Mouse (Mus musculus): ENCODE results near the gene Klhdc10.

The Klhdc10 gene

DNA sequence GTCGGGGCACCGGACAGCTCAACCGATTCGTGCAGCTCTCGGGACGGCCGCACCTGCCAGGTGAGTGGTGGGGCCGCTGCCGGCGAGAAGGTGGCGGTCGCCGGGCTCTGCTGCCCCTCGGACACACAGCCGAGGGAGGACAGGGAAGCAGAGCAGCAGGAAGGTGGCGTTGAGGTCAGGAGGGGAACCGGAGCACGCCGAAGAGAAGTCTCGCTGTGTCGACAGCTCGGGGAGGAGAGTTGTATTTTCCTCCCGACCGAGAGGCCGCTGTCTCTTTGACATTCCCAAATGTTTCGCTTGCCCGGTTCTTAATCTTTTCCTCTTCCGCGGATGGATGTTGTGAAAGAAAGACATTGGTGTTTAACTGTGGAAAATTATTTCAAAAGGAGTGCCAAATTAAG, 423 bp downstream of the Klhdc10 start:
- DNase-seq (ENCODE audit: low spot score): peak; percentile 19

DNA sequence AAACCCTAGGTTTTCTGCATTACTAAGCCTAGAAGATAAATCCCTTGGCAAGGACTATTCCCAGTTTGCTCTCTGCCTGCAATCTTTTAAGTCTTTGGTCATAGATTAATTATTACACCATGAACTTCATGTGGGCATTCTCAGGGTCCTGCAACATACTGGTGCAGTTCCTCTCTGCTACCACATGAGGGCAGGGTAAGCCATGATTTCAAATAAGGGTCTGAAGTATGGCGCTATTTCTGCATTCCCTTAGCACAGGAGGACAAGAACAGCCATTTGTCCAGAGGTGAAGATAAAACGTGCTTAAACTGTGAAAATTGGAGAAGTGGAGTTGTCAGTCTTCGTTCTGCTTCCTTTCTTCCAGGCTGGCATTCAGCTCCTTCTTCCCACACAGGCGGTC, 1.8 kb downstream of the Klhdc10 start:
- peak; percentile 27 for DNase-seq (ENCODE audit: low spot score)

DNA sequence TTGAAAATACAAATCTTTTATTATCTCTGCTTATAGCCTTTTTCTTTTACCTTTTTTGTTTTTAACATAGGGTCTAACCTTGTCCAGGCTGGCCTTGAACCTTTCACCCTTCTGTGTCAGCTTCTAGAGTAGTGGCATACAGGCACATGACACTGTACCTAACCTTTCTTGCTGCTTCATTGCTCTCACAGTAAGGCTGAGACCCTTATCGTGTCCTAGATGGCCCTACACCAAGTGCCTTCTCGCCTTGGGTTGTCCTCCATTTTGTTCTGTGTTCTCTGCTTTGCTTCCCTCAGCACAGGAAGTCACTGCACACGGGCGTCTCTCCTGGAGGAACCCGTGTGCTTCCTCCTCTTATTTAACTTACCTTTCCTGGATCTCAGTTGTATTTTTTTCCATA, 3.0 kb downstream of the Klhdc10 start:
- DNase-seq (ENCODE audit: low spot score): no peak

DNA sequence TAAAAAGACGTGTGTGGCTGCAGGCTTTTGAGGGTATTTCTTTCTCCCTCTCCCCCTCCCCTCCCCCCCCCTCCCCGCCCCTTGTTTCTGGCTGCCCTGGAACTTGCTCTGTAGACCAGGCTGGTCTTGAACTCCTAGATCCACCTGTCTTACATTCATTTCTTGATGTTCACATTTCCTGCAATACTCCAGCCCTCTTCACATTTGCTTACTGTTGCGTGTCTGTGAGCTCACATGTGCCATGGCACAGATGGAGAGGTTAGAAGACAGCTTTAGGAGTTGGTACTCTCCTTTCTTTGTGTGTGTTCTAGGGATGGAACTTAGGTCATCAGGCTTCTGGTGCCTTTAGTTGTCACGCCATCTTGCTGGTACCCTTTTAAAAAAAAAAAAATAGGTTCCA, 6.6 kb downstream of the Klhdc10 start:
- no peak for DNase-seq (ENCODE audit: low spot score)

DNA sequence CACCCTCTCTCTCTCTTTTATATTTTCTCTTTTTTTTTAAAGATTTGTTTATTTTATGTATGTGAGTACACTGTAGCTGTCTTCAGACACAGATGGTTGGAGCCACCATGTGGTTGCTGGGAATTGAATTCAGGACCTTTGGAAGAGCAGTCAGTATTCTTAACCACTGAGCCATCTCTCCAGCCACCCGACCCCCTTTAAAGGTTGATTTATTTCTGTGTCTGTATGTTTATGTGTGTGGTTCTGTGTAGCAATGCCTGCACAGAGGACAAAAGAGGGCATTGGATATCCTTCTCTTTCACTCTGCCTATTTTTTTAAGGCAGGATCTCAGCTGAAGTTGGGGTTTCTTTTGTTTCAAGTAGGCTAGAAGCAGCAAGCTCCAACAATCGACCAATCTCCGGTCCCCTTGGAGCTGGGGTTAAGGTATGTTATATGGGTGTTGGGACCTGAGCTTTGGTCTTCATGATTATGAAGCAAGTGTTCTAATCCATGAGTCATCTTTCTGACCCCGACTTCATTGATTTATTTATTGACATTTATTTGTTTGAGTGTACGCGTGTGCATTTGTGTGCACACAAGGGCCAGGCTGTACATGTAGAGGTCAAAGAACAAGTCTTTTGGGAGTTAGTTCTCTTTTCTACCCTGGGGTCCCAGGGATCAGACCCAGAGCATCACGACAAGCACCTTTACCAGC, 7.9 kb downstream of the Klhdc10 start:
- no peak for DNase-seq (ENCODE audit: low spot score)

DNA sequence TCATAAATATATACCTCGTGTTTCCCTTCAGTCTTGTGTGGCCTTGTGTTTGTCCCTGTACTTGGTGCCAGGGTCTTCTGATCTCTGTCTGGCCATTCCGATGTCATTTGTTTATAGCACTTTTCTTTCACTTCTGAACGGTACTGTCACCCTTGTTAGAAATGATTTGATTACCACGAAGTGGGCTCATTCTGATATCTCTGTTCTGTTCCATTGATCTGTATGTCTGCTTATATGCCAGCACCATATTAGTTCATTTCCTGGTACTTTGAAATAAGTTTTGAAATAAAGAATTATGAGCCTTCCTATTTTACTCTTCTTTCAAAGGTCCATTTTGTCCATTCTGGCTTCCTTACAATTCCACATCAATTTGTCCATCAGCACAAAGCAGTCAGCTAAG, 9.6 kb downstream of the Klhdc10 start:
- DNase-seq (ENCODE audit: low spot score): no peak

DNA sequence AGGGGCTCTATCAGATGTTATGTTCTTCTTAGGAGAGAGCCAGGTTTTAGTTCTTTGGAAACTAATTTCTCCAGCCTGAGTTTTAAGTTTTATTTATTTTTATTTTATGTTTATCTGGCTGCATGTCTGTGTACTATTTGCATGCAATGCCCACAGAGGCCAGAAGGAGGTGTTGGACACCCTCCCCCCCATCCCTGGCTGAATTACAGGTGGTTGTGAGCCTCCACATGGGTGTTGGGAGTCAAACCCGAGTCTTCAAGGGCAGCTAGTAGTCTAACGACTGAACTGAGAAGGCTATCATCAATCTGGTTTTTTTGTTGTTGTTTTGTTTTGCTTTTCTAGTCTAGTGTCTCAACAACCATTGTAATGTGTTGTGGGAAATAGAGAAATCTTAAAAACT, 14.5 kb downstream of the Klhdc10 start:
- DNase-seq (ENCODE audit: low spot score): no peak

DNA sequence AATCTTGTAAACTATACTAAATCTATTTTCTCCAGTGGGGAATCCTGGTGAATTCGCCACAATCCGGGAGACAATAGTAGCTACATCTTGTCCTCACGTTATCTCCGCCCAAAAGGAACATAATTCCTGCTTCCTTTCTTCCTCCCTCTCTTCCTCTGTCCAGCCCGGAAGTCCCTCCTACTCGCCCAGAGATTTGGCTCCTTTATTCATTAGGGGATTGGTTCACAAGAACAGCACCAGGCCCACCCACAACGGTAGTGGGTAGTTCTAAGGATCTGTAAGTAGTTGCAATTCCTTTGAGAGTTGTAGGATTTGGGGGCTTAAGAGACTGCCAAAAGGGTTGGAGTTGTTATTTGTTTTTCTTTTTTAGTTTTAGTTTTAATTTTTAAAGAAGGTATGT, 15.1 kb downstream of the Klhdc10 start:
- no peak for DNase-seq (ENCODE audit: low spot score)

DNA sequence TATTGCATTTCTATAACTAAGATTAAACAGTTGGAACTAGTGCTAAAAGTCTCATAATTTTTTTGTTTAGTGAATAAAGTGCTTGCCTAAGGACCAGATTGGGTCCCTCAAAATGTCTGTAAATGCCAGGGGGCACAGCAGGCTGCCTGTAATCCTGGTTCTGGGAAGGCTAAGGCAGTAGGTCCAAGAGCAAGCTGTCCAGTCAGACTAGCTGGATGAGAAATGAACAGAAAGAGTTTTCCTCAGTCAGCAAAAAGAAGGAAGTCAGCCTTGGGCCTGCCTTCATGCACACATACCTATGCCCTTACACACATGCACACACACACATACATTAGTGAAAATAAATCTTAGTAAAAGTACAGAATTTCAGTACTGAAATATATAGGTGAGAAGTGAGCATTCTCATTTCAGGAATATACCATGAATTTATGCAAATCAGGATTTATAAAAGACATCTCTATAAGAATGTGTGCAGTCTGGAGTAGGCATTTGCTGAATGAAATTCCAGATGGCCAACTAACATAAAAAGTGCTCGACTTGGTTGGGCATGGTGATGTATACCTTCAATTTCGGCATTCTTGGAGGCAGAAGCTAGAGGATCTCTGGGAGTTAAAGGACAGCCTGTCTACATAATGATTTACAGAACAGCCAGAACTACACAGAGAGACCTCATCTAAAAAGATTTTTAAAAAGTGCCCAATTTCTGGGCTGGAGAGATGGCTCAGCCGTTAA, 31.0 kb downstream of the Klhdc10 start:
- DNase-seq (ENCODE audit: low spot score): no peak

DNA sequence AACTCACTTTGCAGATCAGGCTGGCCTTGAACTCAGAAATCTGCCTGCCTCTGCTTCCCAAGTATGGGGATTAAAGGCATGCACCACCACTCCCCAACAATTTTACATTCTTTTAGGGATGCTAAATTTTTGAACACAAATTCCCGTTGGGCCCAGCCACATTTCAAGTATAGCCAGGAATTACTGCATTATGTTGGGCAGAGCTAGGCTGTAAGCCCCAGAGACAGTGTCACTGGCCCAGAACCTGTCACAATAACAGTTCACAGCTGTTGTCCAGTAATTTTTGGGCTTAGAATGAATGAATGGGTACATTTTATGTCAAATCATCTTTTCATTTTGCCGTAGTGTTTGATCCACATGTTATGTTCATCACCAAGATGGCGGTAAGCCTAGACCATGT, 34.8 kb downstream of the Klhdc10 start:
- DNase-seq (ENCODE audit: low spot score): no peak

DNA sequence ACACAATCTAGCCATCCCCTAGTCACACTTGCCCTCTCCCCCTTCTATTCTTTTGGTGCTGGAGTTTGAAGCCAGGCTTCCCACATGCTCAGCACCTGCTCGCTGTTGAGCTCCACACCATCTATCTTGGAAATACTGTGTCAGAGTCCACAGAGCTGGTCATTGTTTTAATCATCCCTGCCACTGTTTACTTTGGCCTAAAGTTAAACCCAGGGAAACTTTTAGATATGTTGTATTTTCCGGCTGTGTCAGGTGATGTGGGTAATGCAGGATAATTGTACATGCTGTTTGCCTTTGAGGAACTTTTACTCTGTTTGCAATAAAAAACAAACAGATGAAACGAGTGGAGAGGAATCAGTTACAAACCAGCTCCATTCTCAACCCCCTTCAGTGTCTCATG, 35.4 kb downstream of the Klhdc10 start:
- DNase-seq (ENCODE audit: low spot score): no peak

DNA sequence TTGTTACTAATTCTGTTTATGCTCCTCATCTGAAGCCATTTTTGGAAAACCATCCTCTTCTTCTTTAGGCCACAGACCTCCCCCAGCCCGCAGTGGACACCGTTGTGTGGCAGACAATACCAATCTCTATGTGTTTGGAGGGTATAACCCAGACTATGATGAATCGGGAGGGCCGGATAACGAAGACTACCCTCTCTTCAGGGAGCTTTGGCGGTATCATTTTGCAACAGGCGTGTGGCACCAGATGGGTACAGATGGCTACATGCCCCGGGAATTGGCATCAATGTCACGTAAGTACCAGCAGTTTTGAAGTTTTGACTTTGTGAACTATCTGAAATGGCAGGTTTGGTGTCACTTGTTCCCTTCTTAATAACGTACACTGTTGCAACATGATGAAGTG, 37.9 kb downstream of the Klhdc10 start:
- no peak for DNase-seq (ENCODE audit: low spot score)

DNA sequence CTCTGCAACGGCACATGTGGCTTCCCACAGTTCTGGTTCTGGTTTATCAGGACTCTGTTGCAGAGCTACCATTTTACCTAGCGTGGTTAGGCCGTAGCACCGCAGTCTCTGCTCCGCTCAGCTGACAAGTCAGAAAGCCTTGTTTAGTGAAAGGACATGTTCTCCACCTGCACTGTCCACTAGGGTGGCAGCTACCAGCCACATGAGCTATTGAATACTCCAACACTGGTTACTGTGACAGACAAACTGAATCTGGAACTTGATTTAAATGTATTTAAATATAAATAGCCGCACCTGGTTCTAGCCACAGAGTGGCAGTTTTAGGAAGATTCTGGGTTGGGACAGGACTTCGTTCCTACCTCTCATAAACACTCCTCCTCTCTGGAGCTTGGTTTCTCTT, 55.3 kb downstream of the Klhdc10 start:
- DNase-seq (ENCODE audit: low spot score): no peak

DNA sequence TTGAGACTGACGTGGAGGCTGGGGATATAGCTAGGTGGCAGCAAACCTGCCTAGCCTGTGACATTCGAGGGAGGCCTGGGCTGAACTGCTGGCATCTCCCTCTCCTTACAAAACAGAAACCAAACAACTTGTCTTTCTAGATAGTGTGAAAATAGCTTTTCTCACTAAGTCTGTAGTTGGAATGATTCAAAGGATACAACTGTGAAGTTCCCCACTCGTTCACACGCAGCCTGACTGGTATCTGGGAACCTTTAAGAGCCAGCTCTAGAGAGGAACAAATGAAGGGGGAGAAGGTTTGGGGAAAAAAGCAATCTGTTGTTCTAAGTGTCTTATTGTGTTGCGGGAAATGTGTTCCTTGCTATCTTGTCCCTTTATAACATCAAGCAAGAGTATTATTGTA, 57.0 kb downstream of the Klhdc10 start:
- DNase-seq (ENCODE audit: low spot score): no peak

DNA sequence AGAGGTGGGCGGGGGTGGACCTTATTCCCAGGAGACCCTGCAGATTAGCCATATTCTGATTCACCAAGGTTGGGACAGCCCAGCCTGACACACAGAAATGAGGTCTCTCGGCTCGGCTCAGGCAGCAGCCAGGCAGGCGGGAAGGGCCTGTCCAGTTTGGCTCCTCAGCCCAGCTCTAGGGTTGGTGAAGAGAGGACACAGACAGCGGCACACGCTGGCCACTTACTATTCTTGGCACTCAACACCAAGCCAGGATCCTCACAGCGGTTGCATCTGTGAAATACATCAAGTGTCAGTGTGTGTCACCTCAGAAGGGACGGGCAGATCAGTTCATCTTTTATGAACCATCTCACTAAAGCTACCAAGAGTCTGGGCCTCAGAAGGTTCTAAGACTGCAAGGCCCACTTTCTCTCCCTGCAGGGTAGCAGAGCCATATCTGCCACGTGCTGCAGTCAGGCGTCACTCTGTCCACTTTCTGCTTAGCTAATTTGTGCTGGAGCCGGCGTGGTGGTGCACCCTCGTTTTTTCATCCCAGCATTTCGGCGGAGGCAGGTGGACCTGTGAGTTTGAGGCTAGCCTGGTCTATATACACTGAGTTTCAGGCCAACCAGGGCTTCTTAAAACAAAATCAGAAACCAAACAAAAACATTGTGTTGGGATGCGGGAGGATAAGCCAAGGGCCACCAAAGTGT, 57.5 kb downstream of the Klhdc10 start:
- DNase-seq (ENCODE audit: low spot score): no peak

DNA sequence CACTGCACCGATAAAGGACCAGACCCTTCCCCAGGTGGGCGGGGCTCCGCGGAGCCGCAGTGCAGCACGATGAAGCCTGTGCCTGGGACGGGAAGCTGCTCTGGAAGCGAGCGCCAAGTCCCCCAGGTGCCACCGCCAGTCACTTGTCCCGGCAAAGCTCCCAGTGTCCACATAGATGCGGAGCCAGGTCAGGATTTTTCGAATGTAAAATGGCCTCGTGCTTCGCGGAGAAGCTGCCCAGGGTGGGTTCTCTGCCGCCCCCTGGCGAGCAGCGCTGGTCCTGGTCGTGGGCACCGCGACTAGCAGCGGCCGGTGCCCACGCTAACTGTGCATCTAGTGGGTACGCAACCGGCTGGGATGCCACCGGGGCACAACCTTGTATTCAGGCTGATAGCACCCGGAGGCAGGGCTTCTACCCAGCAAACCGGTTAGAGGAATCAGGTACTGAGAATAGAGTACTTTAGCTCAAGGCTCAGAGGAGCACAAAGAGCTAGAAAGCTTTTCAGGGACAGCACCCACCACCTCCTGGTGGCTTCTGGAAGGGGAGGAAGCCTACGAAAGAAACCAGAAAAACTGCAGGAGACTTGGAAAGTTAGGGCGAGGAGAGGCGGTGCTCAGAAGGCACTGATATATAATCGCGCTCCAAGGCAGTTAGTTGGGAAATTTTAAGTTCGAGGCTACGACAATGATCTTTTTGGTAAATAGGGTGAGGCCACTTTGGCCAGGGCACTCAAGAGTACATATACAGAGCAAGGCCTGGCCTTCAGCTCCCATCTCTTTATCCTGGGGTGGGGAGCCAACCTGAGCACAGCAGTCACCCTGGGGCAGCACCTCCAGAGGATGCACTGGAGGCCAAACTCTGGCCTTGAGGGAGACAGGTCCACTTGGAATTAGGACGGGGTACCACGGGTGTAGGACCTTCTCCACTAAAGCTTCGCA, 58.4 kb downstream of the Klhdc10 start:
- peak; percentile 38 for DNase-seq (ENCODE audit: low spot score)

DNA sequence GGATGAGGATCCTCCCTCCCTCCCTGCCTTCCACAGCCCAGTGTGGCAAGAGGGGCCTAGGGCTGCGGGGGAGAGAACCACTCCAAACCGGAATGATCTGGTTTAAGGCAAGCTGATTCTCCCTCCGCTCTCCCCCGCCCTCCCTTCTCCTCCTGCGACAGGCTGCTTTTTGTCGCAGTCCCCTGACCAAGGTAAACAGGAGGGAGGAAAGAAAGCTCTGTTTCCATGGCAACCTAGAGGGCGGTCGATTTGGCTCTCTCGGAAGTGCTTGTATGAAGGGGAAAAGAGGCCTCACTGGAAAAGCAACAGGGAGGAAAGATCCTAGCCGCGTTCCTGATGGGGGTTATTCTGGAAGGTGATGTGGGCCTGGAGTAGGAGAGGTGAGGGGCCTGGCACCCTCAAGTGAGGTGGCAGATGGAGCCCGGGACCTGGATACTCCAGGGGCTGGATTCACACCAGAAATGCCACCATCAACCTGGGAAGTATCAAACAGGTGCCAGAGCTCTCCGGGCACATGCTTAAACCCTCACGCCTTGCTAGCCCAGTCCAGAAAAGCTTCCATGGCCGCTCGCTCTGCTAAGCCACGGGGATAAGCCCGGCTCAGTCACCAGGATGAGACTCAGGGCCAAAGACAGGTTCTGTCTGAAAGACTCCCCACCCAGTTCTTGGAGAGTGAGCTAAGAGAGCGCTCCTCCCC, 59.2 kb downstream of the Klhdc10 start:
- peak; percentile 68 for DNase-seq (ENCODE audit: low spot score)

DNA sequence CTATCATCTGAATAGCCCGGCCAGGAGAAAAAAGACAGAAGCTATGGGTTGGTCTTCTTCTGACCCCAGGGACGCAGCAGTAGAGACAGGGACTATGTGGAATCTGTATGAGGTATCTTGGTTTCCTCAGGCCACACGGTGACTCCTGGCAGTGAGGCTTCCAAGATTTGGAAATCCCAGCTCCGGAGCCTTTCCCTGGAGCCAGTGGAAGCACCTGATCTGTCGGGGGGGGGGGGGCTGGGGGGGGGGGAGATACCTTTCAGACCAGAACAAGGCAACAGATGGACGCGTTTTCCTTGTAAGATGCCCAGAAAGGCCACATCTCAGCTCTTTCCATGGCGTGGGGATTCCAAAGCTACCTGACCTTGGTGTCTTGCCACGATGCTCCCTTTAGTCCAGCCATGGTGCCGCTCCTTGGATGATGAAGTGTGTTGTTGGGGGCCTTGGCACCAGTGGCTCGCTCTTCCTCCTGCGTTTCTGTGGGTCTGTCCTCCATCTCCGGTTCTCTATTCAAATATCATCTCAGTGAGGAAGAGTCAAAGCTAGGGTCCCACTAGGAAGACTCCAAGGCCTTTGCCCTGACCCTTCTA, 60.2 kb downstream of the Klhdc10 start:
- DNase-seq (ENCODE audit: low spot score): no peak

DNA sequence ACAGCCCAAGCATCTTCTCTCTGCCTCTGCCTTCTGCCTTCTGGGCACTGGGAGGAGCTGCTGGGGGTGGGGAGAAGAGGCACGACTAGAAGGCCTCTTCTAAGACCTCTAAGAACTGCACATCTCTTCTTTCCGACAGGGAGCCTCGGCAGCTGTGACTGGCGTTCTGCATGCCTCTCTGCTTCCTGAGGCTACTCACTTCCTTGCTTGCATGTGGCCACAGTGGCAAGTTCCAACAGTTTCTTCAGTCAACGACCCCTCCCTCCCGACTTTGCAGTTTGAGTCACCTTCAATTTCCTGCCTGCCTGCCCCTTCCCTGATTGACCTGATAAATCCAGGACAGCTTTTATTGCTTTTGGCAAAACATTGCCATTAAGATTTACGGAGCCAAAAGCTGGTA, 61.2 kb downstream of the Klhdc10 start:
- DNase-seq (ENCODE audit: low spot score): no peak

DNA sequence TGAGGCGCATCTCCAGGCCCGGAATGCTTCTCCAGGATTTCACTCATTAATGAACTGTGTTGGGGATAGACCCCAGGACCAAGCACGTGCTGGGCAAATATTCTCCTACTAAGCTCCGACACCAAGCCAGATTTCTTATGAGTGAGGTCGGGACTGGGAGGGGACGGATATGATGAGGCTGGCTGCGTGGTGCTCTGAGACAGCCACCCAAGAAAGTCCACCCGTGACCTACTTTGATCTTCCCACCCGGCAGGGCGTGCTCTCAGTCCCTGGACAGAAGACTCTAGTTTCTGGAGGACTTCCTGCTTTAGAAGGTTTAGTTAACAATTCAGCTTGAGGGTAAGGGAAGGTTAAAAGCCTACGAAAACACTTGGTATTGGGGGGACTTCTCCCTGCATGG, 63.9 kb downstream of the Klhdc10 start:
- no peak for DNase-seq (ENCODE audit: low spot score)

DNA sequence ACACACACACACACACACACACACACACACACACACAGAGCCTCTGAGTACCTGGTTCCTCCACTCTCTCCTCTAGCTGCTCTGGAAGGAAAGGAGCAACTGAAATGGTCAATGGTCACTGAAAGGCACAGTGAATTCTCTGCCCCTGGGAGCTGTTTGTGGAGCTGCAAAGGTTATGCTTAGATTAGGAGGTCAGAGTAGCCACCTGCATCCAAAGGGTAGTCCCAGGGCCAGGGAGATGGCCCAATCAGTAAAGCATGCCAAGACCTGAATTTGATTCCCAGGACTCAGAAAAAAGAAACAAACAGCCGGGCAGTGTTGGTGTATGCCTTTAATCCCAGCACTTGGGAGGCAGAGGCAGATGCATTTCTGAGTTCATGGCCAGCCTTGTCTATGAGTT, 66.4 kb downstream of the Klhdc10 start:
- no peak for DNase-seq (ENCODE audit: low spot score)
